Mouse (Mus musculus) thymus, adult 2 months (tissue): ENCODE measurements at regions not wholly inside any gene's neighbourhood (a gene's known extent, or its start where the extent isn't known, plus 50 kb on each side); places are given as distances from the start of the nearest gene placed in this dataset.

Experiments used
- CTCF ChIP-seq: fragments of 200-500 bp; IDR thresholded peaks from 2 replicates; pipeline ENCODE4 v1.5.1; 2012; ENCODE audit warnings: mild to moderate bottlenecking, control low read depth, low read length, moderate library complexity, borderline replicate concordance; ENCODE audit not compliant: control insufficient read depth, poor library complexity, insufficient read depth; ENCODE audit errors: extremely low read depth
- POLR2A ChIP-seq: fragments of 200-500 bp; IDR thresholded peaks from 2 replicates; pipeline ENCODE4 v1.6.1; 2012; ENCODE audit warnings: mild to moderate bottlenecking, low read length, control low read depth, moderate library complexity; ENCODE audit not compliant: control insufficient read depth, poor library complexity, insufficient read depth; ENCODE audit errors: extremely low read depth

GRCm38 (mm10) chr1:77846039-77846727 is 331.3 kb upstream of the Epha4 start:
- TF ChIP-seq POLR2A (no peak), CTCF (no peak)
